Mouse (Mus musculus) G1E (cell line): ENCODE measurements around the gene Hebp1. TPM values are rescaled to one million over a fixed set of nuclear protein-coding genes. Genes with fewer than 3 reads are reported as not detected.

Experiments
- ATAC-seq: 2 replicates; pipeline ENCODE4 v1.8.0; 2016; ENCODE audit warnings: mild to moderate bottlenecking; ENCODE audit not compliant: insufficient number of reproducible peaks, poor library complexity, low FRiP score, severe bottlenecking; ENCODE audit errors: extremely low read depth
- DNase-seq: peaks from one replicate; pipeline ENCODE4 v3.0.0; 2012; ENCODE audit warnings: low spot score
- H3K27me3 ChIP-seq: 2 replicates; pipeline ENCODE4 v1.6.1; 2012; ENCODE audit warnings: mild to moderate bottlenecking, low read length, inconsistent platforms; ENCODE audit not compliant: insufficient read depth
- H3K36me3 ChIP-seq: replicated peaks from 2 replicates; pipeline ENCODE3; 2012; ENCODE audit warnings: mild to moderate bottlenecking, inconsistent platforms
- H3K4me1 ChIP-seq: 2 replicates; pipeline ENCODE4 v1.6.1; 2012; ENCODE audit warnings: low read depth, low read length, inconsistent platforms, mixed read lengths; ENCODE audit not compliant: insufficient read depth
- H3K4me3 ChIP-seq: 2 replicates; pipeline ENCODE4 v1.5.1; 2012; ENCODE audit warnings: low read depth, mild to moderate bottlenecking, inconsistent platforms, low read length, moderate library complexity, mixed read lengths
- H3K9me3 ChIP-seq: replicated peaks from 2 replicates; pipeline ENCODE4 v1.6.1; 2012; ENCODE audit warnings: inconsistent platforms
- CTCF ChIP-seq: IDR thresholded peaks from 2 replicates; pipeline ENCODE4 v1.5.1; 2012; ENCODE audit warnings: low read depth, low read length, inconsistent platforms, mixed read lengths
- GATA1 ChIP-seq: IDR thresholded peaks from 2 replicates; pipeline ENCODE4 v1.6.1; 2012; ENCODE audit warnings: borderline replicate concordance, low read length, inconsistent platforms, mixed read lengths
- GATA2 ChIP-seq: IDR thresholded peaks from 2 replicates; pipeline ENCODE4 v1.6.1; 2012; ENCODE audit warnings: low read depth, low read length, inconsistent platforms, borderline replicate concordance
- POLR2AphosphoS5 ChIP-seq: IDR thresholded peaks from 2 replicates; pipeline ENCODE4 v1.6.1; 2012; ENCODE audit warnings: low read depth, low read length, inconsistent platforms; ENCODE audit not compliant: insufficient replicate concordance
- TAL1 ChIP-seq: conservative IDR thresholded peaks from 2 replicates; pipeline ENCODE4 v1.6.1; 2012; ENCODE audit warnings: low read depth, low read length, inconsistent platforms, mixed read lengths
- polyA plus RNA-seq: library from polyadenylated mRNA; stranded (reverse); fragments of >175 nt; gene quantifications from 2 replicates; pipeline ENCODE4 v1.2.3, GENCODE M21; 2012
- total RNA-seq, 2 experiments: library from RNA; stranded (forward) in 1 of 2; stranded (reverse) in 1 of 2; fragments of 200-1000 nt in 1 of 2; fragments of >200 nt in 1 of 2; fragmentation: Nextera tagmentation in 1 of 2; gene quantifications; 2 replicates each; pipeline ENCODE4 v1.2.3; 2014 to 2017

Hebp1 gene
- total and polyA plus RNA-seq, 3 experiments, result 5.6 to 45.4 (median 21.4) TPM

DNA sequence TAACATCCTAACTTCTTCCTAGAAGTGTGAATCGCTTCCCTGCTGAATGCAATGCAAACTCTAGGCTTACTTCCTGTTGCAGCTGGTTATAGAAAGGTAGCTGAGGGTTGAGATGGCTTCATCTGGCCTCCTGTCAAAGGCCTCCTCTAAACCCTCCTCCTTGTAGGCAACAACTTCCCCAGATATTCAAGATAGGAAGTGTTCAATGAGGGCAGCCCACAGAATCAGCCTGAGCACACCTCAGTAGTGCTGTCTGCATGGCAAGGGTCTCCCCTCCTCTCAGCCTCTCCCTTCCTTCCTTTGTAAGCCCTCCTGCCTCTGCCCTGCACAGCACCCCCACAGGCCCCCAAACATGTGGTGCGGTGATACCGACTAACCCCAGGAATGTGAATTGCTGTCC is 37.9 kb upstream of the Hebp1 start:
- no peaks in the 10 kb centered on the region for H3K4me1 ChIP-seq
- DNase-seq (no peak), ATAC-seq (no peak)
- no peaks in the 10 kb centered on the region for H3K27me3 ChIP-seq
- H3K36me3 ChIP-seq, result peaks cover 68% of the 10 kb centered on the region
- TF ChIP-seq CTCF (no peak), POLR2AphosphoS5 (no peak), GATA1 (no peak), GATA2 (no peak), TAL1 (no peak)
- H3K9me3 ChIP-seq, result peaks cover 43% of the 10 kb centered on the region
- no peak overlapping the region for H3K4me3 ChIP-seq

- H3K4me3 ChIP-seq, result no peak overlapping the region
- H3K4me1 ChIP-seq, result peaks cover 4% of the 10 kb centered on the region; the same call in 1 of the 2 replicates
- no peak for DNase-seq
- TF ChIP-seq GATA1 (no peak), TAL1 (no peak), POLR2AphosphoS5 (no peak), GATA2 (no peak), CTCF (no peak)
- H3K27me3 ChIP-seq, result no peaks in the 10 kb centered on the region
- H3K9me3 ChIP-seq, result peaks cover 47% of the 10 kb centered on the region
- no peak for ATAC-seq
- H3K36me3 ChIP-seq, result peaks cover 91% of the 10 kb centered on the region
Observed at GRCm38 (mm10) chr6:135232443-135233182, 34.8 kb upstream of the Hebp1 start.

- TF ChIP-seq TAL1, result no peak
- no peak for TF ChIP-seq CTCF
- no peak for TF ChIP-seq POLR2AphosphoS5
- no peak for TF ChIP-seq GATA2
- TF ChIP-seq GATA1, result no peak
- H3K27me3 ChIP-seq, result no peaks in the 10 kb centered on the region
- no peak for ATAC-seq
- no peak overlapping the region for H3K4me3 ChIP-seq
- H3K9me3 ChIP-seq, result peaks cover 38% of the 10 kb centered on the region
- no peak for DNase-seq
- peaks cover 88% of the 10 kb centered on the region for H3K36me3 ChIP-seq
- H3K4me1 ChIP-seq, result peaks cover 4% of the 10 kb centered on the region; the same call in 1 of the 2 replicates
Observed at GRCm38 (mm10) chr6:135230586-135230985, 32.8 kb upstream of the Hebp1 start.

- no peak for ATAC-seq
- TF ChIP-seq TAL1 (no peak), GATA2 (no peak), POLR2AphosphoS5 (no peak), GATA1 (no peak), CTCF (no peak)
- Histone ChIP-seq H3K4me1 (peaks cover 4% of the 10 kb centered on the region; the same call in 1 of the 2 replicates), H3K36me3 (peaks cover 87% of the 10 kb centered on the region), H3K27me3 (no peaks in the 10 kb centered on the region), H3K4me3 (no peak overlapping the region), H3K9me3 (peaks cover 41% of the 10 kb centered on the region)
- DNase-seq, result no peak
Observed at GRCm38 (mm10) chr6:135228465-135228941, 30.7 kb upstream of the Hebp1 start.

- Histone ChIP-seq H3K36me3 (peaks cover 89% of the 10 kb centered on the region), H3K4me1 (peaks cover 4% of the 10 kb centered on the region; the same call in 1 of the 2 replicates), H3K27me3 (no peaks in the 10 kb centered on the region), H3K9me3 (peaks cover 19% of the 10 kb centered on the region), H3K4me3 (no peak overlapping the region)
- DNase-seq, result no peak
- no peak for ATAC-seq
- no peak for TF ChIP-seq GATA1
- no peak for TF ChIP-seq TAL1
- no peak for TF ChIP-seq GATA2
- TF ChIP-seq POLR2AphosphoS5, result no peak
- no peak for TF ChIP-seq CTCF
Observed at GRCm38 (mm10) chr6:135223786-135224416, 26.1 kb upstream of the Hebp1 start.

DNA sequence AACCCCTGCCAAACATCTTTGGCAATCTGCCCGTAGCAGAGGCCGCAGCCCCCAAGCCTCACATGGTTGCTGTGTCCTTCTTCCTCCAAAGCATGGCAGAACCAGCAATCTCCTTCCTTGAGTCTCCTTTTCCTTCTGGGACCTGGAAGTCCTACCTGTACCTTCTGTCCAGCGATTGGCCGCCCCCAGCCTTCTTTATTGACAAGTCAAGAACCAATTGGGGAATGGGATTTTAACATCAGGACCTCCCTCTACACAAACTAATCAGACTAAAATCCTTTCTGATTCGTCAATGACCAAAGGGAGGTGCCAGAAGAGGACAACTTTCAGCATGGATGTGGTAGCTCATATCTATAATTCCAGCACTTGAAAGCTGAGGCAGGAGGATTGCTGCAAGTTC is 22.1 kb upstream of the Hebp1 start:
- H3K4me1 ChIP-seq, result peaks cover 2% of the 10 kb centered on the region; the same call in 1 of the 2 replicates
- DNase-seq, result no peak

More for the DNA sequence above, 22.1 kb upstream of the Hebp1 start:
- H3K36me3 ChIP-seq, result peaks cover 90% of the 10 kb centered on the region
- TF ChIP-seq CTCF (no peak), GATA2 (no peak), POLR2AphosphoS5 (no peak), TAL1 (no peak), GATA1 (no peak)
- no peak overlapping the region for H3K4me3 ChIP-seq
- peaks cover 20% of the 10 kb centered on the region for H3K9me3 ChIP-seq
- ATAC-seq, result no peak
- H3K27me3 ChIP-seq, result no peaks in the 10 kb centered on the region
